Mouse (Mus musculus) lung, embryonic 15.5 days (tissue): ENCODE data around the gene Faap100. TPM values are rescaled to one million over a fixed set of nuclear protein-coding genes. Genes with fewer than 3 reads are reported as not detected.
A peak's percentile ranks its signal among the peaks of the same experiment; 100 is the strongest.

Experiments
- ATAC-seq: fragments of 200-750 bp; cut with Nextera tagmentation; 2 replicates; pipeline ENCODE4 v1.8.0; 2017; ENCODE audit warnings: moderate number of reproducible peaks, borderline replicate concordance; ENCODE audit not compliant: low FRiP score, low TSS enrichment; ENCODE audit errors: extremely low read depth
- H3K27ac ChIP-seq: fragments of 300-500 bp; sonication (generic); 2 replicates; pipeline ENCODE4 v1.5.1; 2015; ENCODE audit warnings: moderate library complexity, mild to moderate bottlenecking, inconsistent platforms
- H3K27me3 ChIP-seq: fragments of 300-500 bp; sonication (generic); 2 replicates; pipeline ENCODE4 v1.6.1; 2015; ENCODE audit warnings: inconsistent platforms
- H3K36me3 ChIP-seq: fragments of 300-500 bp; sonication (generic); 2 replicates; pipeline ENCODE4 v1.6.1; 2015; ENCODE audit warnings: inconsistent platforms
- H3K4me1 ChIP-seq: fragments of 300-500 bp; sonication (generic); 2 replicates; pipeline ENCODE4 v1.6.1; 2015; ENCODE audit warnings: inconsistent platforms
- H3K4me2 ChIP-seq: fragments of 300-500 bp; sonication (generic); 2 replicates; pipeline ENCODE4 v1.6.1; 2015; ENCODE audit warnings: inconsistent platforms, mild to moderate bottlenecking, moderate library complexity
- H3K4me3 ChIP-seq: fragments of 300-500 bp; sonication (generic); 2 replicates; pipeline ENCODE4 v1.5.1; 2015; ENCODE audit warnings: mild to moderate bottlenecking, inconsistent platforms
- H3K9ac ChIP-seq: fragments of 300-500 bp; sonication (generic); 2 replicates; pipeline ENCODE4 v1.6.1; 2015; ENCODE audit warnings: inconsistent platforms
- H3K9me3 ChIP-seq: fragments of 300-500 bp; sonication (generic); 2 replicates; pipeline ENCODE4 v1.6.1; 2016; ENCODE audit warnings: inconsistent platforms
- WGBS: fragments of 180-500 bp; shearing (Covaris S2); methylation state at CpG from one replicate; pipeline ENCODE4 v1.1.7; 2015; 5-methylcytosine and 5-hydroxymethylcytosine counted together
- microRNA-seq: library from miRNA; unstranded; fragments of <30 nt; microRNA quantifications from one replicate; pipeline ENCODE4, GENCODE M21; 2016
- polyA plus RNA-seq: library from polyadenylated mRNA; unstranded; fragments of >200 nt; fragmentation: Nextera tagmentation; extraction: Ambion mirVana; gene quantifications from 2 replicates; pipeline ENCODE4 v1.2.1, GENCODE M21; 2015

Faap100 gene
- polyA plus RNA-seq, 1 experiment from 2014 or later = 37.4 TPM

GRCm38 (mm10) chr11:120338786-120339185 is 39.8 kb downstream of the Faap100 start:
- Histone ChIP-seq H3K27ac (no peak overlapping the region), H3K4me2 (no peak overlapping the region), H3K4me1 (no peaks in the 10 kb centered on the region), H3K27me3 (no peaks in the 10 kb centered on the region), H3K36me3 (no peaks in the 10 kb centered on the region), H3K9ac (no peak overlapping the region), H3K4me3 (no peak overlapping the region), H3K9me3 (no peaks in the 10 kb centered on the region)
- WGBS = 69% methylated on average over 3 of the region's 3 CpGs
- no peak for ATAC-seq

- H3K27me3 ChIP-seq = no peaks in the 10 kb centered on the region
- H3K4me1 ChIP-seq = no peaks in the 10 kb centered on the region
- WGBS = 37% methylated on average over 2 of the region's 2 CpGs
- no peaks in the 10 kb centered on the region for H3K36me3 ChIP-seq
- no peak overlapping the region for H3K27ac ChIP-seq
- no peak overlapping the region for H3K9ac ChIP-seq
- no peak for ATAC-seq
- H3K4me3 ChIP-seq = no peak overlapping the region
- H3K4me2 ChIP-seq = no peak overlapping the region
- no peaks in the 10 kb centered on the region for H3K9me3 ChIP-seq
These were observed 41.1 kb downstream of the Faap100 start for GRCm38 (mm10) chr11:120337447-120337846.

GRCm38 (mm10) chr11:120335431-120336021 is 43.0 kb downstream of the Faap100 start:
- no peaks in the 10 kb centered on the region for H3K9me3 ChIP-seq

GRCm38 (mm10) chr11:120320156-120320555 is 58.4 kb downstream of the Faap100 start:
- Histone ChIP-seq H3K36me3 (no peaks in the 10 kb centered on the region), H3K9ac (no peak overlapping the region), H3K27me3 (no peaks in the 10 kb centered on the region), H3K4me1 (peaks cover 15% of the 10 kb centered on the region), H3K9me3 (no peaks in the 10 kb centered on the region), H3K27ac (no peak overlapping the region), H3K4me3 (no peak overlapping the region), H3K4me2 (no peak overlapping the region)
- 93% methylated on average over 10 of the region's 10 CpGs for WGBS
- no peak for ATAC-seq

More at GRCm38 (mm10) chr11:120335431-120336021, 43.0 kb downstream of the Faap100 start:
- Histone ChIP-seq H3K4me2 (no peak overlapping the region), H3K4me3 (no peak overlapping the region), H3K27me3 (no peaks in the 10 kb centered on the region), H3K9ac (no peak overlapping the region), H3K36me3 (no peaks in the 10 kb centered on the region), H3K27ac (no peak overlapping the region), H3K4me1 (no peaks in the 10 kb centered on the region)
- ATAC-seq = no peak
- WGBS = 75% methylated on average over 6 of the region's 6 CpGs

- Histone ChIP-seq H3K9me3 (no peaks in the 10 kb centered on the region), H3K4me1 (peaks cover 23% of the 10 kb centered on the region), H3K9ac (no peak overlapping the region), H3K27me3 (no peaks in the 10 kb centered on the region), H3K4me3 (no peak overlapping the region), H3K4me2 (no peak overlapping the region), H3K36me3 (no peaks in the 10 kb centered on the region), H3K27ac (no peak overlapping the region)
- 89% methylated on average over 5 of the region's 5 CpGs for WGBS
- ATAC-seq = no peak
These were observed 59.3 kb downstream of the Faap100 start for GRCm38 (mm10) chr11:120319310-120319709.

Small RNA genes lying within 50 kb of the gene (microRNA-seq; reads per million reads assigned to microRNA genes)
- gene Gm23419 (not detected), gene Mir6935 (2.0 reads per million, percentile 5 among the genes with 10 or more reads in this experiment)

Other genes with a start within 250 kb of the Faap100 start
- 91.2 and 92.1 TPM in 2 replicates for gene Slc38a10, start 227.4 kb downstream of the Faap100 start, polyA plus RNA-seq
- 8.7 and 9.2 TPM in 2 replicates for gene Bahcc1, start 145.8 kb downstream of the Faap100 start, polyA plus RNA-seq
- 2,618 and 2,638 TPM in 2 replicates for gene Actg1, start 30.2 kb downstream of the Faap100 start, polyA plus RNA-seq
- 0.38 and 0.56 TPM in 2 replicates for gene Fscn2, start 17.2 kb downstream of the Faap100 start, polyA plus RNA-seq
- 32.5 and 34.5 TPM in 2 replicates for gene Nploc4, start 58.9 kb upstream of the Faap100 start, polyA plus RNA-seq
- not detected in 2 replicates for gene Tspan10, start 63.9 kb upstream of the Faap100 start, polyA plus RNA-seq
- 0.25 and 0.31 TPM in 2 replicates for gene Pde6g, start 74.7 kb upstream of the Faap100 start, polyA plus RNA-seq
- 12.7 and 13.0 TPM in 2 replicates for gene Oxld1, start 79.3 kb upstream of the Faap100 start, polyA plus RNA-seq
- gene Ccdc137, start 79.4 kb upstream of the Faap100 start, polyA plus RNA-seq = 31.2 and 35.5 TPM in 2 replicates
- 43.8 and 44.6 TPM in 2 replicates for gene Arl16, start 88.8 kb upstream of the Faap100 start, polyA plus RNA-seq
- gene Mrpl12, start 105.8 kb upstream of the Faap100 start, polyA plus RNA-seq = 125 and 133 TPM in 2 replicates
- 67.5 and 70.9 TPM in 2 replicates for gene Slc25a10, start 113.1 kb upstream of the Faap100 start, polyA plus RNA-seq
- gene Gcgr, start 151.9 kb upstream of the Faap100 start, polyA plus RNA-seq = 0.91 and 1.1 TPM in 2 replicates
- gene Mcrip1, start 171.0 kb upstream of the Faap100 start, polyA plus RNA-seq = 205 and 209 TPM in 2 replicates
- 0.65 and 1.7 TPM in 2 replicates for gene Ppp1r27, start 172.4 kb upstream of the Faap100 start, polyA plus RNA-seq
- gene P4hb, start 194.5 kb upstream of the Faap100 start, polyA plus RNA-seq = 847 and 883 TPM in 2 replicates
- 697 and 699 TPM in 2 replicates for gene Arhgdia, start 202.9 kb upstream of the Faap100 start, polyA plus RNA-seq
- 511 and 543 TPM in 2 replicates for gene Alyref, start 219.6 kb upstream of the Faap100 start, polyA plus RNA-seq
- gene Anapc11, start 219.7 kb upstream of the Faap100 start, polyA plus RNA-seq = 215 and 222 TPM in 2 replicates
- gene Npb, start 229.7 kb upstream of the Faap100 start, polyA plus RNA-seq = 0.78 and 1.4 TPM in 2 replicates
- gene Pcyt2, start 239.2 kb upstream of the Faap100 start, polyA plus RNA-seq = 103 and 126 TPM in 2 replicates
- gene Sirt7, start 246.5 kb upstream of the Faap100 start, polyA plus RNA-seq = 32.6 and 34.3 TPM in 2 replicates